Mouse (Mus musculus) kidney, adult 2 months (tissue): ENCODE data around the gene Ccdc47.

Experiments used
- CTCF ChIP-seq: fragments of 200-500 bp; conservative IDR thresholded peaks from 2 replicates; pipeline ENCODE4 v1.5.1; 2011; ENCODE audit warnings: low read depth, mild to moderate bottlenecking, control low read depth, low read length, moderate library complexity, mixed read lengths; ENCODE audit not compliant: insufficient read depth, insufficient read length
- POLR2A ChIP-seq: fragments of 200-500 bp; IDR thresholded peaks from one replicate; pipeline ENCODE4 v1.6.1; 2011; ENCODE audit warnings: low read depth, low read length, control low read depth

DNA sequence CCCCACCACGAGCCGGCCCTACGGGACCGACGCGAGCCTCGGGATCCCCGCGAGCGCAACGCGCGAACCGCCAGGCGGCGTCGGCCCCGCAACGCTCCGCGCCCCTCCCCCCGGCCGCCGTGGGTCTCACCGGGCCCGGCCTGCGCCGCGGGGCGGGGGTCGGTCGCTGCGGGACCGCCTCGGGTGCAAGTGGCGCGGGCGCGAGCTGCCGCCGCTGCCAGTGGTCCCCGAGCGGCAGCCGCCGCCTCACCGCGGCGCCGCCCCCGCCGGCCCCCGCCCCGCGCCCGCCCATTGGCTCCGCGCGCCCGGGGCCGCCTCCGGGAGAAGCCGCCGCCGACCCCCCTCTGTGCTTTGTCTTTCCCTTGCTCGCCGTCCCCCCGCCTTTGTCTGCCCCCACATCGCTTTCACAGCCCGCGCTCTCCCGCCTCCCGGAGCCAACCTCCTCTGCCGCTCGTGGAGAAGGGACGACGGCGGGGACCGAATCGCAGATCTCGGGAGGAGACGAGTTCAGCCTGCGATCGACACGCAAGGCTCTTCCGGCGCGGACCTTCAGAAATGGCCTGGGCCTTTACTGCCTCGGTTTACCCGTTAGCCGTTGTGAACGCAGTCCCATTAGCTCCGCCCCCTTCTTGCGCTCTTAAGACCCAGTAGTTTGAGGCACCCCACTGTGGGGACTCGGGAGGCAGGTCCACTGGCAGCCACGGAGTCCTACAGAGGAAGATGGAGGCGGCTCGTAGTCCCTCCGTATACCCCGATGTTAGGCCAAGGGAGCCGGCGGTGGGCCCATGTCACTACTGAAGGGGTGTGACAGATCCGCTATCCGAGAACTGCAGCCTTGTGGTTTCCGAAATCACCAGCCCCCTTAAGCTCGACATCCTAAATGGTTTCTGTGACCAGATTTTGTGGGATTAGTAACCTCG lies 56.0 kb downstream of the Ccdc47 start:
- TF ChIP-seq CTCF (no peak), POLR2A (peak; percentile 14)
